Mouse (Mus musculus): Measurements from ENCODE around the gene Rab14. TPM values are rescaled to one million over a fixed set of nuclear protein-coding genes. Genes with fewer than 3 reads are reported as not detected.
A peak's percentile ranks its signal among the peaks of the same experiment; 100 is the strongest.

Rab14 gene
- polyA plus RNA-seq, 1 experiment from 2014 or later: 318 TPM

DNA sequence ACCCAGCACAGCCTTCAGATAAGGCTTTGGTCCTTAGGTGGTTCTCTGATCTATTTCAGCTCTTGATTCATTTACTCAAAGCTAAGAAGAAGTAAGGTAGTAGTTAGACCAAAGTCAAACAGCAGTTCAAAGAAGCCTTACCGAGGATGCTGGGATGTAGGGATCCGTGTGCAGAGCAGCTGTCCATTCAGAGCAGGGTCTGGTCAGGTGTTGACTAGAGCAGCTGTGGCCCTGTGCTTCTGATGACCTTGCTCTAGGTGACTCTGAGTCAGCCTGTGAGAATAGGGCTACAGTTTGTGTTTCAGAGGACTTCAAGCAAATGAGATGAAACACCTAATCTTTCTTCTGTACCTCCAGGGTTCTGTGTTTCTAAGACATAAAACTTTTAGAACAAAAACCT is 31.5 kb downstream of the Rab14 start:
- Histone ChIP-seq H3K9me3 (replicated peaks) (no peaks in the 10 kb centered on the region), H3K27ac (no peak overlapping the region), H3K36me3 (peaks cover 79% of the 10 kb centered on the region), H3K27me3 (no peaks in the 10 kb centered on the region), H3K4me1 (replicated peaks) (peaks cover 24% of the 10 kb centered on the region), H3K4me3 (no peak overlapping the region), H3K4me2 (no peak overlapping the region), H3K9ac (no peak overlapping the region)
- 70% methylated on average over 2 of the region's 2 CpGs for WGBS
- ATAC-seq (replicated peaks; ENCODE audit: insufficient number of reproducible peaks, insufficient read depth, low FRiP score, low read depth): no peak

DNA sequence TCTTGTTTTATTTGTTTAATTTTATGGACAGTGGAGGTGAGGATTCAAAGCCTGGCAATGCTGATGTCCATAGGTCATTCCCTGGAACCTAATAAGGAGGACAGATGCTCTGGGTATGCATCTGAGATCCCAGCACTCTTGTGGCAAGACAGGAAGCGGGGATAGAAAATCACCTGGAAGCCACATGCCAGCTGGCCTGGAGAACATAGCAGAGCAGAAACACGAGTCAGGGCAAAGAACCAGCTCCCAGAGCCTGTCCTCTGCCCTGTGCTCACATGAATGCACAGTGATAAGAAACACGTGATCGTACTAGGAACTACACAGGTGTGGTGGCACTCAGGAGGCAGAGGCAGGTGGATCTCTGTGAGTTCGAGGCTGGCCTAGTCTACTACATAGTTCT is 34.1 kb downstream of the Rab14 start:
- Histone ChIP-seq H3K9me3 (replicated peaks) (no peaks in the 10 kb centered on the region), H3K4me2 (no peak overlapping the region), H3K4me1 (replicated peaks) (peaks cover 11% of the 10 kb centered on the region), H3K9ac (no peak overlapping the region), H3K27ac (no peak overlapping the region), H3K36me3 (peaks cover 77% of the 10 kb centered on the region), H3K4me3 (no peak overlapping the region), H3K27me3 (no peaks in the 10 kb centered on the region)
- WGBS: 87% methylated on average over 5 of the region's 5 CpGs
- ATAC-seq (replicated peaks; ENCODE audit: insufficient number of reproducible peaks, insufficient read depth, low FRiP score, low read depth): no peak

DNA sequence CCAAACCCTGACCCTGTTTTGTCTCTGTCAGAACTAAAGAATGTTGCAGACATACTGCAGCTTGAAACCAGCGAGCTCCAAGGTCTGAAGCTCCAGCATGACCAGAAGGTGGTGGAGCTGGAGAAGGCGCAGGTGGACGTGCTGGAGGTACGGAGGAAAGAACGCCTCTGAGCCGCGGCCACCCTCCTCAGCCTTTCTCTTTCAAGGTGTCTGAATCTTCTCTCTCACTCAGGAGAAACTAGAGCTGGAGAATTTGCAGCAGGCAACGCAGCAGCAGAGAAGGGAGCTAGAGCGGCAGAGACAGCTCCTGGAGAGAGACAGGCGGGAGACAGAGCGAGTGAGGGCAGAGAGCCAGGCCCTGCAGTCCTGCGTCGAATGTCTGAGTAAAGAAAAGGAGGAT is 35.5 kb downstream of the Rab14 start:
- no peaks in the 10 kb centered on the region for H3K9me3 ChIP-seq (replicated peaks)
- ATAC-seq (replicated peaks; ENCODE audit: insufficient number of reproducible peaks, insufficient read depth, low FRiP score, low read depth): no peak
- H3K27me3 ChIP-seq: no peaks in the 10 kb centered on the region
- no peak overlapping the region for H3K27ac ChIP-seq
- H3K4me1 ChIP-seq (replicated peaks): 0 out of 2 replicates have a peak, but pooled peaks cover 2% of the 10 kb centered on the region
- H3K4me2 ChIP-seq: no peak overlapping the region
- H3K9ac ChIP-seq: no peak overlapping the region
- peaks cover 68% of the 10 kb centered on the region for H3K36me3 ChIP-seq
- 94% methylated on average over 13 of the region's 13 CpGs for WGBS
- H3K4me3 ChIP-seq: no peak overlapping the region

DNA sequence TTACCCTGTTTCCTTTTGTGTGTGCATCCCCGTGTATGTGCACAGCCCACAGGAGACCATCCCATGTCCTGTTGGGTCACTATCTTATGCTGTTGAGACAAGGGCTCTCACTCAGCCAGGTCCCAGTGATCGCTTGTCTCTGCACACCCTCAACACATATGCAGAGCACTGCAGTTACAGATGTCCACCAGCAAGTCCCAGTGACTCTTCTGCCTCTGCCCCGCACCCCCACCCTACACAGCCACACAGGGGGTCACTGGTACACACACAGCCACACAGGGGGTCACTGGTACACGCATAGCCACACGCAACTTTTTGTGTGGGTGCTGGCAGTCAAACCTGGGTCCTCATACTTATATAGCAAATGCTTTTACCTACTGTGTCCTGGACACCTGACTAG is 37.5 kb downstream of the Rab14 start:
- H3K36me3 ChIP-seq: peaks cover 65% of the 10 kb centered on the region
- H3K9me3 ChIP-seq (replicated peaks): no peaks in the 10 kb centered on the region
- ATAC-seq (replicated peaks; ENCODE audit: insufficient number of reproducible peaks, insufficient read depth, low FRiP score, low read depth): no peak
- WGBS: 88% methylated on average over 5 of the region's 5 CpGs
- no peak overlapping the region for H3K4me3 ChIP-seq
- H3K9ac ChIP-seq: no peak overlapping the region
- H3K27me3 ChIP-seq: no peaks in the 10 kb centered on the region
- H3K4me1 ChIP-seq (replicated peaks): 0 out of 2 replicates have a peak, but pooled peaks cover 2% of the 10 kb centered on the region
- no peak overlapping the region for H3K27ac ChIP-seq
- no peak overlapping the region for H3K4me2 ChIP-seq

DNA sequence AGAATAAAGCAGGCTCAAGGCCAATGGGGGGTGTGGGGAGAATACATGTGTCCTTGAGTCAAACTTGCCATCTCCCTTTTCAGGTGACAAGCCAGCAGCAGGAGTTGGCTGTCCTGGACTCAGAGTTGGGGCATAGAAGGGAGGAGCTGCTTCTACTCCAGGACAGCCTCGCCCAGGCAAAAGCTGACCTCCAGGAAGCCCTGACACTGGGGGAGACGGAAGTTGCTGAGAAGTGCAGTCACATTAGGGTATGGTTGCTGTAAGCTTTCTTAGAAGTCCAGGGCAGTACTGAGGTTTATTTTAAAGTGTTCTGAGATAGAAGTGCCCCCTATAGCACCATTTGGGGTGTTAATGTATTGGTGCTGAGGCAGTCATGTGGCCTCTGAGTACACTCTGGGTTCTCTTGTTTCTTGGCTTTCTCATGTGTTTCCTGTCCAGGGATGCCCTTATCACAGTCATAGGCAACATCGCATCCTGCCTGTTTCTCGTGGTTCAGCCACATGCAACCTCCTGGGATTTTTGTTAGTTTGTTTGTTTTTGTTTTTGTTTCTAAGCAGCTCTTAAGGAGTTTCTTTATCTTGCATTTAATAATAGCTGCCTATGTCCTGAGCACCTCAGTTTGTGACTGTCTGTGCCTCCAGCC is 39.0 kb downstream of the Rab14 start:
- no peak overlapping the region for H3K4me2 ChIP-seq
- no peak overlapping the region for H3K27ac ChIP-seq
- no peaks in the 10 kb centered on the region for H3K9me3 ChIP-seq (replicated peaks)
- H3K9ac ChIP-seq: no peak overlapping the region
- no peaks in the 10 kb centered on the region for H3K27me3 ChIP-seq
- 63% methylated on average over 4 of the region's 4 CpGs for WGBS
- no peak for ATAC-seq (replicated peaks; ENCODE audit: insufficient number of reproducible peaks, insufficient read depth, low FRiP score, low read depth)
- H3K36me3 ChIP-seq: peaks cover 66% of the 10 kb centered on the region
- no peak overlapping the region for H3K4me3 ChIP-seq
- 0 out of 2 replicates have a peak, but pooled peaks cover 7% of the 10 kb centered on the region for H3K4me1 ChIP-seq (replicated peaks)

DNA sequence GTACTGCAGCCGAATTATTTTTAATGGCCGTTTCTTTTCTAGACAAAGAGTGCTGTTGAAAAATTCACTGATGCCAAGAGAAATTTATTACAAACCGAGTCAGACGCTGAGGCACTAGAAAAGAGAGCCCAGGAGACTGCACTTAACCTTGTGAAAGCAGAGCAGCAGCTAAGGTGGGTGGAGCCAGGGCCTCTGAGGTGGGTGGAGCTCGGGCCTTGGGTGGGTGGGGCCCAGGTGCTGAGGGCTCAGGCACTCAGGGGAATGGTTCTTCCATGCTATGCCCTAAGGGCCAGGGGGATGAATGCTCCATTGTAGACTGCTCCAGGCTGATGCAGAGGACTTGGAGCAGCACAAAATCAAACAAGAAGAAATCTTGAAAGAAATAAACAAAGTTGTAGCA is 40.7 kb downstream of the Rab14 start:
- Histone ChIP-seq H3K4me1 (replicated peaks) (0 out of 2 replicates have a peak, but pooled peaks cover 8% of the 10 kb centered on the region), H3K4me3 (no peak overlapping the region), H3K4me2 (no peak overlapping the region), H3K27ac (no peak overlapping the region), H3K9ac (no peak overlapping the region), H3K27me3 (no peaks in the 10 kb centered on the region), H3K9me3 (replicated peaks) (no peaks in the 10 kb centered on the region), H3K36me3 (peaks cover 63% of the 10 kb centered on the region)
- WGBS: 48% methylated on average over 5 of the region's 5 CpGs
- no peak for ATAC-seq (replicated peaks; ENCODE audit: insufficient number of reproducible peaks, insufficient read depth, low FRiP score, low read depth)

DNA sequence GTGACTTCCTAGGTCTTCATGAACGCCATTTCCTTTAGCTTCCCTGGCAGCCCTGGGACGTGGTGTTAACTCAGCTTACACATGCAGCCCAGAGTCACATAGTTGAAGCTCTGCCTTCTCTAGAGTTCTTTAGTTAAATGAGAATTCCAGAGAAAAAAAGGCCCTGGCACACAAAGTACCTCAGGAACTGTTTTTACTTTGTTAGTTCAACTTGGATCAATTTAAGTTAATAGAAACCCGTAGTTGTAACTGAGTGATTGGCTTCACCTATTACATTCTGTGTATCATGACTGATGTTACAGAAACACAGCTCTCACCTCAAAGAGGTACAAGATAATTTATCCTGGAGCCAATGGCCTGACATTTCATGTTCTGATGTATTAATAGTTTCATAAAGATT is 42.6 kb downstream of the Rab14 start:
- peaks cover 66% of the 10 kb centered on the region for H3K36me3 ChIP-seq
- no peaks in the 10 kb centered on the region for H3K9me3 ChIP-seq (replicated peaks)
- no peak for ATAC-seq (replicated peaks; ENCODE audit: insufficient number of reproducible peaks, insufficient read depth, low FRiP score, low read depth)
- H3K4me3 ChIP-seq: no peak overlapping the region
- H3K4me2 ChIP-seq: no peak overlapping the region
- no peaks in the 10 kb centered on the region for H3K27me3 ChIP-seq
- no peak overlapping the region for H3K9ac ChIP-seq
- peaks cover 20% of the 10 kb centered on the region for H3K4me1 ChIP-seq (replicated peaks)
- 0 out of 2 replicates have a peak overlapping the region, but pooled peaks have one; percentile 61 for H3K27ac ChIP-seq
- WGBS: 78% methylated on average over 3 of the region's 3 CpGs

DNA sequence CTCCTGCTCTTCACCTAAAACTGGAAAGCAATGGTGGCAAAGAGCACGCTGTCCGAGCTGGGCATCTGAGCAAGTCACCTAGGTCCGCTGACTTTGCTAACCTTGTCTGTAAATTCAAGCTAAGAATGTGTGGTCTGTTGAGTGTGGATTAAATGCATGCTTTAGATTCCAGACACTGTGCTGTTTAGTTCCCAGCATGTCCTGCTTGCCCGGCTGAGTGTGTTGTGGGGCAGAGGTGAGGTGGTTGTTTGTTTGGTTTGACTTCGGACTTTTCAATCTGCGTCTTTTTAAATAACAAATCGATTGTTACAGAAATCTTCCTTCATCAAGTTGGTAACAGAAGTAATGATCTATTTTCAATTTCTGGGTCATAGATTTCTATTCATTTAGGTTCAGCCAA is 43.1 kb downstream of the Rab14 start:
- peaks cover 23% of the 10 kb centered on the region for H3K4me1 ChIP-seq (replicated peaks)
- peak overlapping the region; percentile 61 for H3K27ac ChIP-seq
- 64% methylated on average over 7 of the region's 7 CpGs for WGBS
- H3K9ac ChIP-seq: no peak overlapping the region
- H3K9me3 ChIP-seq (replicated peaks): no peaks in the 10 kb centered on the region
- H3K27me3 ChIP-seq: no peaks in the 10 kb centered on the region
- H3K36me3 ChIP-seq: peaks cover 65% of the 10 kb centered on the region
- no peak overlapping the region for H3K4me3 ChIP-seq
- no peak overlapping the region for H3K4me2 ChIP-seq
- ATAC-seq (replicated peaks; ENCODE audit: insufficient number of reproducible peaks, insufficient read depth, low FRiP score, low read depth): no peak

DNA sequence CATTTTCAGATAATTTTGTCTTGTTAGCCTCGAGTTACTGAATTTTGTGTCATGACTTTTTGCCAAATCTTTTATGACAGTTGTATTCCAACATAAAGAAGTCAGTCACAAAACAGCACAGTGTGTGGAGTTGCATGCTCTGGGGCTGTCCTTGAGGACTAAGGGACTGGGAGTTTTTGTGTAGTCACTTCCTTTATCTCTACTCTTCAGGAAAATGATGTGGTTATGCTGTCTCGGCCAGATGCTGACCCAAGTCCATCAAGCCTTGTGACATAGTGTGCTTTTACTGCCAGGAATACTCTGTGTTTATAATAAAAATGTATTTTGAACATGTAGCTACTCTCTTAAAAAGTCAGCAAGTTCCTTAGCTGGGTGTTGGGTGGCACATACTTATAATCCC is 43.9 kb downstream of the Rab14 start:
- peaks cover 23% of the 10 kb centered on the region for H3K4me1 ChIP-seq (replicated peaks)
- no peaks in the 10 kb centered on the region for H3K27me3 ChIP-seq
- 71% methylated on average over 2 of the region's 2 CpGs for WGBS
- no peak overlapping the region for H3K9ac ChIP-seq
- H3K9me3 ChIP-seq (replicated peaks): no peaks in the 10 kb centered on the region
- no peak for ATAC-seq (replicated peaks; ENCODE audit: insufficient number of reproducible peaks, insufficient read depth, low FRiP score, low read depth)
- peaks cover 66% of the 10 kb centered on the region for H3K36me3 ChIP-seq
- no peak overlapping the region for H3K4me3 ChIP-seq
- H3K27ac ChIP-seq: no peak overlapping the region
- H3K4me2 ChIP-seq: no peak overlapping the region

DNA sequence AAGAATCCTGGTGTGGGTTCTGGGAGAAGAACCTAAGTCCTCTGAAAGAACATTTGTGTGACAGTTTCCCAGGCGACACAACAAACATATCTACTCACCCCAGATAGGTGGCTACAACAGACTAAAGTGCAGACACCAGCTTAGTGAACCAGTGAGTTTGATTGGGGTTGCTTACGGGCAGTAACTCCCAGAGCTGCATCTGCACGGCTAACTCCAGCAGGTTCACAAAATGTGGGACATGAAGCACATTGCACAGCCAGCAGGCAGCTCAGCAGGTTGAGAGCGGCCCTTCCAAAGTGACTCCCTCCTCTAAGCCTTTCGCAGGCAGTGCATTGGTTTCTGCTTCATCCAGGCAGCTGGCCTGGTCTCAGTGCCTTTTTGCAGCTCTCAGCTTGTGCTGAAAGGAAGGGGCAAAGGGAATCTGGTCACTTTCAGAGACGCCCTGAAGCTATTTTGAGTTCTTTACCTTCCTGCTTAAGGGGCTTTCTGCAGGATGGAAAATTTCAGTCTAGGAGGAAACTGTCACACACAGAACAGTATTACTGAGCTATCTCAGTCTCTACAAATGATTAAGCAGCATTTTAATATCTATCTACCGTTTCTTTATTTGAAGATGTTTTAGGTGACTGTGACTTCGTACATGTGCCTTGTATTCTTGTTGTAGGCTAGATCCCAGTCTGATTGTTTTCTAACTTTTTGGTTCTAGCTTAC is 46.9 kb downstream of the Rab14 start:
- H3K4me3 ChIP-seq: no peak overlapping the region
- H3K9me3 ChIP-seq (replicated peaks): no peaks in the 10 kb centered on the region
- WGBS: 55% methylated on average over 8 of the region's 8 CpGs
- ATAC-seq (replicated peaks; ENCODE audit: insufficient number of reproducible peaks, insufficient read depth, low FRiP score, low read depth): 0 out of 2 replicates have a peak, but pooled peaks have one; percentile 32
- H3K9ac ChIP-seq: peak overlapping the region; percentile 29; the same call in 1 of the 2 replicates
- peak overlapping the region; percentile 70 for H3K27ac ChIP-seq
- peaks cover 83% of the 10 kb centered on the region for H3K36me3 ChIP-seq
- H3K4me1 ChIP-seq (replicated peaks): peaks cover 21% of the 10 kb centered on the region
- no peak overlapping the region for H3K4me2 ChIP-seq
- no peaks in the 10 kb centered on the region for H3K27me3 ChIP-seq

DNA sequence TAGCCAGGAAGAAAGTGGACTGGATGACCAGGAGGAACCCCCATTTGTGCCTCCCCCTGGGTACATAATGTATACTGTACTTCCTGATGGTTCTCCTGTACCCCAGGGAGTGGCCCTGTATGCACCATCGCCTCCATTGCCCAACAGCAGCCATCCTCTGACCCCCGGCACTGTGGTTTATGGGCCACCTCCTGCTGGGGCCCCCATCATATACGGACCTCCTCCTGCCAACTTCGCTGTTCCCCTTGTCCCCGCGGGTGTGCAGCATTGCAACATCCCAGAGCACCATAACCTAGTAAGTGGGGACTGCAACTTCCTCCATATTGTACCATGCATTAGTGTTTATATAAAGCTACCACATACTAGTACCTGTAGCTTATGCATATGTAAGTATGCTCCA is 47.7 kb downstream of the Rab14 start:
- Histone ChIP-seq H3K27me3 (no peaks in the 10 kb centered on the region), H3K4me3 (no peak overlapping the region), H3K36me3 (peaks cover 85% of the 10 kb centered on the region), H3K9ac (no peak overlapping the region), H3K9me3 (replicated peaks) (no peaks in the 10 kb centered on the region), H3K27ac (no peak overlapping the region), H3K4me1 (replicated peaks) (peaks cover 21% of the 10 kb centered on the region), H3K4me2 (no peak overlapping the region)
- WGBS: 83% methylated on average over 6 of the region's 6 CpGs
- no peak for ATAC-seq (replicated peaks; ENCODE audit: insufficient number of reproducible peaks, insufficient read depth, low FRiP score, low read depth)
